Mouse (Mus musculus): Measurements from ENCODE around the gene Tmem163. TPM values are rescaled to one million over a fixed set of nuclear protein-coding genes. Genes with fewer than 3 reads are reported as not detected.

Tmem163 gene
- total and polyA plus RNA-seq, 2 experiments from 2014 or later = 36.7 to 37.1 TPM

DNA sequence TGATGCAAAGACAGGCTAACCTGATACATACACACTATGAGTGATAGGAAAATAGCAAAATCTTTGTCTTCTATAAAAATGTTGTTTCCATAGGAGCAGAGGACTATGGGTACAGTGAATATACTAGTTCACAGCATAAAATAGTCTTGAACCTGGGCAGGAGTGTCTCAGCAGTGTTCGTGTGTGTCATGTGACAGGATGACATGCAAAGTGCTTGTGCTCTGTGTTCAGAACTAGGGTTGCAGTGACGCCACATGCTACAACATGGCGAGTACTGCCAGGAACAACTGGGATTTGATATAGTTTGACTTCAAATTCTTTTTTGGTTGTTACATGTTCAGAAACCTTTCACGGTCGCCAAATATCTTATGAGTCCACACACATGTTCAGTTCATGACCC lies 92.3 kb downstream of the Tmem163 start:
- H3K4me2 ChIP-seq (ENCODE audit: low read depth) = no peak overlapping the region
- ATAC-seq = no peak
- H3K36me3 ChIP-seq (ENCODE audit: insufficient read depth) = no peaks in the 10 kb centered on the region
- H3K27me3 ChIP-seq (ENCODE audit: insufficient read depth, low read length) = no peaks in the 10 kb centered on the region
- 94% methylated on average over 5 of the region's 5 CpGs for WGBS
- no peak overlapping the region for H3K27ac ChIP-seq (ENCODE audit: low read depth, low read length)
- no peak for DNase-seq
- H3K9ac ChIP-seq = no peak overlapping the region
- H3K4me3 ChIP-seq (ENCODE audit: low read depth, low read length) = no peak overlapping the region
- no peaks in the 10 kb centered on the region for H3K4me1 ChIP-seq (ENCODE audit: insufficient read depth)
- TF ChIP-seq CTCF (IDR thresholded peaks at IDR 0.05; ENCODE audit: low read depth) = no peak
- H3K9me3 ChIP-seq (ENCODE audit: low read length) = no peaks in the 10 kb centered on the region

DNA sequence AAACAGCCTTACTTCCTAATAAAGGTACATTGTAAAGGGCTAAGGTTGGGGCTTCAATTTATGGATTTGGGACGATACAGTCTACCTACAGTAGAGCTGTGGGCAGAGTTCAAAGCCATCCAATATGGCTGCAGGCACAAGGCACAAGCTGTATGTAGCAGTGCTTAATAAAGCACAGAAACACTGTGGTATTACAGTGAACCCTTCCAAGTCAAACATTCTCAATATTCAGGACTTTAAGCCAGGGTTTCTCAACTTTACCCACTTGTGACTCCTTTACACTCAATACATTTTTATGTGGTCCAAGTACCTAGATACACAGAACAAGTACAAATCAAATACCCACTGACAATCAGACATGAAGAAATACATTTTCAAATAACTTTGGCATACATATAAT lies 93.2 kb downstream of the Tmem163 start:
- Histone ChIP-seq H3K9ac (no peak overlapping the region), H3K36me3 (ENCODE audit: insufficient read depth) (no peaks in the 10 kb centered on the region), H3K27me3 (ENCODE audit: insufficient read depth, low read length) (no peaks in the 10 kb centered on the region), H3K4me1 (ENCODE audit: insufficient read depth) (no peaks in the 10 kb centered on the region), H3K4me2 (ENCODE audit: low read depth) (no peak overlapping the region), H3K27ac (ENCODE audit: low read depth, low read length) (no peak overlapping the region), H3K9me3 (ENCODE audit: low read length) (no peaks in the 10 kb centered on the region), H3K4me3 (ENCODE audit: low read depth, low read length) (no peak overlapping the region)
- no peak for TF ChIP-seq CTCF (IDR thresholded peaks at IDR 0.05; ENCODE audit: low read depth)
- no peak for DNase-seq
- ATAC-seq = no peak
- 91% methylated on average over 1 of the region's 1 CpGs for WGBS

DNA sequence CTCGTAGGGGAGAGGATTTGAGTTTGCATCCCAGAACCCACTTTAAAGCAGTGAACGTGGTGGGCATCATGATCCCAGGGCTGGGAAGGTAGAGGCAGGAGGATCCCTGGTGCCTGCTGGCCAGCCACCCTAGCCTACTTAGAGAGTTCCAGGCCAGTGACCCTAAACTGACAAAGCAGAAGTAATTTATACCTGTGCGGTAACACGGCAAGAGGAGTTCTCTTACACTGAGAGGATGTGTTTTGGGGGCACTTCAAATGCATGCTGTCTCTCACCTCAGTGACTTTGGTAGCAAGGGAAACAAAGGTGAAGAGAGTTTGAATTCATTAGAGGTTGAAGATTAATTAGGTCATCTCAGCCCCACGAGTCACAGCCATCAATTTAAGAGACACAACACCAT lies 101.4 kb downstream of the Tmem163 start:
- Histone ChIP-seq H3K36me3 (ENCODE audit: insufficient read depth) (no peaks in the 10 kb centered on the region), H3K4me2 (ENCODE audit: low read depth) (no peak overlapping the region), H3K9ac (no peak overlapping the region), H3K9me3 (ENCODE audit: low read length) (no peaks in the 10 kb centered on the region), H3K4me1 (ENCODE audit: insufficient read depth) (0 out of 2 replicates have a peak, but pooled peaks cover 3% of the 10 kb centered on the region), H3K4me3 (ENCODE audit: low read depth, low read length) (no peak overlapping the region), H3K27ac (ENCODE audit: low read depth, low read length) (no peak overlapping the region), H3K27me3 (ENCODE audit: insufficient read depth, low read length) (no peaks in the 10 kb centered on the region)
- WGBS = 49% methylated on average over 5 of the region's 5 CpGs
- DNase-seq (no peak), ATAC-seq (no peak)
- TF ChIP-seq CTCF (IDR thresholded peaks at IDR 0.05; ENCODE audit: low read depth) = no peak

DNA sequence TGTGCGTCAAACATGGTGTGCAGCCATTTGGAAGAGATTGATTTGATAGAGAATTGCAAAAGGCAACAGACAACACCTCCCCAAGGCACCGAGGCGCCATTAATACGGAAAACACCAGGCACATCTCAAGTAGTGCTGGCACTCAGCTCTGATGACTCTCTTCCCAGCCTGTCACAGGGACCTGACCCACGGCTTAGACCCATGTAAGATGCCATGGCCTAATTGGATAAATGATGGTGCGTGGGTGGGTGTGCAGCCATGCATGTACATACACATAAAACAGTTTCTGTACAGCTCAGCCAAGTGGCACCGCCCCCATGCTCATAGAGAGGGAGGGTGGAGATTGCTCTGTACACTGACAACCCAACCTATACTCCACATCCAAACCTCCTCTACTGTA lies 102.3 kb downstream of the Tmem163 start:
- no peak for TF ChIP-seq CTCF (IDR thresholded peaks at IDR 0.05; ENCODE audit: low read depth)
- 34% methylated on average over 7 of the region's 7 CpGs for WGBS
- DNase-seq (no peak), ATAC-seq (peak; percentile 40)
- no peak overlapping the region for H3K27ac ChIP-seq (ENCODE audit: low read depth, low read length)
- no peaks in the 10 kb centered on the region for H3K36me3 ChIP-seq (ENCODE audit: insufficient read depth)
- no peaks in the 10 kb centered on the region for H3K27me3 ChIP-seq (ENCODE audit: insufficient read depth, low read length)
- H3K9me3 ChIP-seq (ENCODE audit: low read length) = no peaks in the 10 kb centered on the region
- 0 out of 2 replicates have a peak, but pooled peaks cover 3% of the 10 kb centered on the region for H3K4me1 ChIP-seq (ENCODE audit: insufficient read depth)
- no peak overlapping the region for H3K4me3 ChIP-seq (ENCODE audit: low read depth, low read length)
- H3K4me2 ChIP-seq (ENCODE audit: low read depth) = no peak overlapping the region
- no peak overlapping the region for H3K9ac ChIP-seq

DNA sequence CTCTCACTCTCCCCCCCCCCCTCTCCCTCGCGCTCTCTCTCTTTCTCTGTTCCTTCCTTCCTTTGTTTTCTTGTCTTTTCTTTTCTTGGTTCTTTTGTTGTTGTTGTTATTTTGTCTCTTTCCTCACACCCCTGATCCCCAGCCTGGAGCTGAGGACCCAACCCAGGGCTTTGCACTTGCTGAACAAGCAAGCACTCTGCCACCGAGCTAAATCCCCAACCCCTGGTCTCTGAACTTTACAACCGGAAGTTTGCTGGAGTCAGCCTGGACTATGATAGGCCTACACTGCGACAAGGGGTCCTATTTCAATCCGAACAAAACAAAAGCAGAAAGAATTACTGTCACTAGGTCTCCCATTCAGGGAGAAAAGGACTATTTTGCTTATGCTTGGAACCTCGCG lies 102.8 kb downstream of the Tmem163 start:
- no peak for DNase-seq
- no peak for ATAC-seq
- Histone ChIP-seq H3K36me3 (ENCODE audit: insufficient read depth) (no peaks in the 10 kb centered on the region), H3K9ac (no peak overlapping the region), H3K9me3 (ENCODE audit: low read length) (no peaks in the 10 kb centered on the region), H3K4me1 (ENCODE audit: insufficient read depth) (0 out of 2 replicates have a peak, but pooled peaks cover 3% of the 10 kb centered on the region), H3K4me2 (ENCODE audit: low read depth) (no peak overlapping the region), H3K27ac (ENCODE audit: low read depth, low read length) (no peak overlapping the region), H3K4me3 (ENCODE audit: low read depth, low read length) (no peak overlapping the region), H3K27me3 (ENCODE audit: insufficient read depth, low read length) (no peaks in the 10 kb centered on the region)
- 15% methylated on average over 8 of the region's 8 CpGs for WGBS
- no peak for TF ChIP-seq CTCF (IDR thresholded peaks at IDR 0.05; ENCODE audit: low read depth)

DNA sequence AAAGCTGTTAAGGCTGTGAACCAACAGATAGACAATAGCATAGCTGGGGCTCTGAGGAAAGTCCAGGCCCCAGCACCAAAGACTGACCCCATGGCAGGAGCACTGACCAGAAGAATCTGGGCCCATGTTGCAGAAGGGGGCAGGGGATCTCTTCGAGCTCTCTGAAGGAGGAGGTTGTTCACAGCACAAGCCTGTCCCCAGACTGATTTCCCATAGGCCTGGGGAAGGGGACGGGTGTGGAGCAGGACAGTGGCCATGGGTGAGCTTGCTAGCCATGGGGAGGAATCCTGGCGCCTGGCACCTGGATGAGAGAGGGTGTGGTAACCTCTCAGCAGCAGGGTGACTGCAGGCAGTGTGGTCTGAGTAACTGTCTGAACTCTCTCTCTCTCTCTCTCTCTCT lies 103.2 kb downstream of the Tmem163 start:
- 28% methylated on average over 3 of the region's 3 CpGs for WGBS
- Histone ChIP-seq H3K9ac (no peak overlapping the region), H3K36me3 (ENCODE audit: insufficient read depth) (no peaks in the 10 kb centered on the region), H3K27ac (ENCODE audit: low read depth, low read length) (no peak overlapping the region), H3K4me3 (ENCODE audit: low read depth, low read length) (no peak overlapping the region), H3K9me3 (ENCODE audit: low read length) (no peaks in the 10 kb centered on the region), H3K4me1 (ENCODE audit: insufficient read depth) (0 out of 2 replicates have a peak, but pooled peaks cover 3% of the 10 kb centered on the region), H3K27me3 (ENCODE audit: insufficient read depth, low read length) (no peaks in the 10 kb centered on the region), H3K4me2 (ENCODE audit: low read depth) (no peak overlapping the region)
- ATAC-seq = peak; percentile 23; the same call in 1 of the 2 replicates
- no peak for TF ChIP-seq CTCF (IDR thresholded peaks at IDR 0.05; ENCODE audit: low read depth)
- no peak for DNase-seq

DNA sequence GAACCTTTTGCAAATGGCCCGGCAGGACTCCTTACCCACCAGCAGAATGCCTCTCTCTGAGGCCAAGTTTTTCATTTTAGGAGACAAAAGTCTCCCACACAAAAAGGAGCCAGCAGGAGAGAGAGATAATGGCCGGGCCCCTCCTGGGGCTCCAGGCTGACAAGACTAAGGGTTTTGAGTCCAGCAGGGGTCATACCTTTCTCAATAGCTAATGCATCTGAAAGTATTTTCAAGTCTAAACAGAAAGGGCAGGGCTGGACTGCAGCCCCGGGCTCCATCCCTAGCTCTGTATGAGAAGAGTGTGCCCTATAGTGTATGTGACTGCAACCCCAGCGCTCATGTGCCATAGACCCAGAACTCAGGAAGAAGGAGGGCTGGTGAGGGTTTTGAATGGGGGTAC lies 103.7 kb downstream of the Tmem163 start:
- no peak overlapping the region for H3K27ac ChIP-seq (ENCODE audit: low read depth, low read length)
- ATAC-seq (peak; percentile 27), DNase-seq (no peak)
- 13% methylated on average over 4 of the region's 4 CpGs for WGBS
- no peak overlapping the region for H3K4me3 ChIP-seq (ENCODE audit: low read depth, low read length)
- no peaks in the 10 kb centered on the region for H3K27me3 ChIP-seq (ENCODE audit: insufficient read depth, low read length)
- H3K4me2 ChIP-seq (ENCODE audit: low read depth) = no peak overlapping the region
- no peak for TF ChIP-seq CTCF (IDR thresholded peaks at IDR 0.05; ENCODE audit: low read depth)
- H3K36me3 ChIP-seq (ENCODE audit: insufficient read depth) = no peaks in the 10 kb centered on the region
- H3K9ac ChIP-seq = no peak overlapping the region
- H3K4me1 ChIP-seq (ENCODE audit: insufficient read depth) = 0 out of 2 replicates have a peak, but pooled peaks cover 3% of the 10 kb centered on the region
- H3K9me3 ChIP-seq (ENCODE audit: low read length) = no peaks in the 10 kb centered on the region
